Mouse (Mus musculus) thymus, postnatal 10 days (tissue): ENCODE measurements at regions not wholly inside any gene's neighbourhood (a gene's known extent, or its start where the extent isn't known, plus 50 kb on each side); places are given as distances from the start of the nearest gene placed in this dataset.
A peak's percentile ranks its signal among the peaks of the same experiment; 100 is the strongest.

Experiments used
- DNase-seq, 2 experiments: peaks; one replicate each; pipeline ENCODE4 v3.0.0; 2021; ENCODE audit warnings: low spot score in 2 of 2

DNA sequence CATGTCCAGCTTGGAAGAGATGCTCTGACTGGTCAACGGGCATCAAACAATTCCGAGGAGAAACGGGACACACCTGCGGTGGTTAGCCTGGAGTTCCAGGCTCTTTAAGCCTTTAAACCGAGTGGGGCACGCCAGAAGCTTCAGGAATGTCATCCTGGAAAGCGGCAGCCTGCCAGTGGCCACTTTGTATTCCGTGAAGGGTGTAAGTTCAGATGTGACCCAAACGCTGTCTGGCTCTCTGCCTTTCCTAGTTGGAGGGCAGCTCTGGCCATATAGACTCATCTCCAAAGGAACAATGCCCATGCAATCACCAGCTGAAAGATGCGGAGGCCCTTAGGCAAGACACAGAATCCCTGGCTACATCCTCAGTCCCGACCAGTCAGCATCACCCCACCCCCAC is 597.8 kb upstream of the Gm10131 start:
- no peak for DNase-seq

DNA sequence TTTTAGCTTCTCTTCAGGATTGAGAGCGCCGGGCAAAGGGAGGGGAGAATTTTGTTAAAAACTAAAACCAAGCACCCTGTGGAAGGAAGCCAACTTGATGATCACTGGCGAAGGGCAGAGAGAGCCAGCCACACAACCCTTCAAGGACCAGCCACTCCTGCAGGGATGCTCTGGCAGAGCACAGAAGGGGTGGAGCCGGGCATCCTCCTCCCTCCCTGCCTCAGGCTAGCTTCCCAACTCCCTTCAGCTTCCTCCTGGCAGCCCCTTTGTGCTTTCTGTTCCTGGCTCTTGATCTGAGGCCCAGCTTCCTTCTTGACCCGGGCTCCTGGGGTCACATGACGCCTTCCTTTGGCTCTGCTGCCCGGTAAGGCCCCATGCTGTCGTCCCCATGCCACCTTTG is 591.8 kb upstream of the Gm10131 start:
- DNase-seq, result no peak

DNA sequence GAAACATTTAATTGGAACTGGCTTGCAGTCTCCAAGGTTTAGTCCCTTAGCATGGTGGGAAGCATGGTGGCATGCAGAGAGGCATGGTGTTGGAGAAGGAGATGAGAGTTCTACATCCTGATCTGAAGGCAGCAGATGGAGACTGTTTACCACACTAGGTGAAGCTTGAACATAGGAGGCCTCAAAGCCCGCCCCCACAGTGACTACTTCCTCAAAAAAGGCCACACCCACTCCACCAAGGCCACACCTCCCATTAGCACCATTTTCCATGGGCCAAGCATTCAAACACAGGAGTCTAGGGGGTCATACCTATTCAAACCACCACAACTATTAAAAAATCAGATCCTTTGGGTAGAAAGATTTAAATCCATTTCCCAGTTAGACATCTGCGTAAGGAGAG is 591.3 kb upstream of the Gm10131 start:
- no peak for DNase-seq

DNA sequence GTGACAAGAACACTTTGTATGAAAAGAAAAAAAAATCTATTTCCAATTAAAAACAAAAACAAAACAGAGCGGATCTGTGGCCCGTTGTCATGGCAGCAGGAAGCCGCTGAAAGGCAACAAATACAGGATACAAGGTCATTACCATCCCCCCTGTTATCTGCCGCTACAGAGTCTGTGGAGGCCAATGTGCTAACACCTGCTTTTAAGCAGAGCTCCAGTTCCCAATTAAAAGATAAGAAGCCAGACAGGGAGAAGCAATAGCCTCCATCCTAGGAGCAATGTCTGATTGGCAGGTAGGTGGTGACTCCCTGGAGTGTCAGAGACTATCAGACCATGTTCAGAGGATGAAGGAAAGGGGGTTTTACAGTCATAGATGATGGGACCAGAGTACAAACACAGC is 587.5 kb upstream of the Gm10131 start:
- no peak for DNase-seq

DNA sequence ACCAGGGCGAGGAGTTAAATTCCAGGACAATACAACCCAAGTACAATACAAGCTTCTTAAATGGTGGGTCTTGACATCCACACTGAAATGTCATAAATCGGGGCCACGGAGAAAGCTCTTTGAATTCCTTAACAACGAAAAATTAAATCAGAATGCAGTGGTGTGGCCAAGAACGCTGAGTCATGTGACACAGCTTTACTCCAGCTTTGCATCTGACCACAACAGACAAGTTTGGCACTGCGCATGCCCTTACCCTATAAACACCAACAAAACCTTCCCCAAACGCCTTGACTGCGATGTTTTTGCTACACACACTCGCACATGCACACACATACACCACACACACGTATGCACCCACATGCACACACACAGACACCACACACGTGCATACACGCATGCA is 584.8 kb upstream of the Gm10131 start:
- no peak for DNase-seq

DNA sequence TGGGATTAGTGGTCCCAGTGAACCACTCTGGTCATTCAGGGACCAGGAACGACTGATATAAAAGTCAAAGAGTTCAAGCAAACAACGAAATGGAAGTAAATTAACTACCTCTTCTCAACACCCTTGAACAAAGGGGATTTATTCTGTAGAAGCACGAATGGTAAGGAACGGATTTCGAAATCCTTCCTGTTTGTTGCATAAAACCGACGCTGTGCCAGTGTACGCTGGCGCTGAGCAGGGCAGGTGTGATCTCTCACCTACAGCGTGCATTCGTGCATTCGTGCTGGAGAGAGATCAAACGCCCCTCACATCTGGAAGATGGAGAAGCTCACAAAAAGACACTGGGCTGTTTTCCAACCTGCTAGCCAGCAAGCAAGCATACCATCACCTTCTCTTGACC is 581.1 kb upstream of the Gm10131 start:
- DNase-seq, result no peak

DNA sequence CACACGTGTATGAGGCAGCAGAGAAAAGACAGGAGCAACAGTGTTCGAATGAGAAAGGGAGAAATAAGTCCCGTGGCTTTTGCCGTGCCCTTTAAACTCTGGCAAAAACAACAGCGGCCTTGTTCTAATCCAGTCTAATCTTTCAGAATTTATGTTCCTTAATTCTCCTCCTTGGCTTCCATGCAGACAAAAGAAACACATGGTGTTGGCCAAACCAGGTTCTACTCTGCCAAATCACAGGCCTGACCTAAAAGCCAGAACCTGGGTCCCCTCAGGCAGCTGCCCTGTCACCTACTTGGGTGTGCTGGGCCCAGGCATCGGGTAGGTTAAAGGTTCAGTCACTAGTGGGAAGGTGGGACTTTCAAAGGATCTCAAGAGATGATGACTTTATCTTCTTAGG is 580.2 kb upstream of the Gm10131 start:
- DNase-seq, result no peak

DNA sequence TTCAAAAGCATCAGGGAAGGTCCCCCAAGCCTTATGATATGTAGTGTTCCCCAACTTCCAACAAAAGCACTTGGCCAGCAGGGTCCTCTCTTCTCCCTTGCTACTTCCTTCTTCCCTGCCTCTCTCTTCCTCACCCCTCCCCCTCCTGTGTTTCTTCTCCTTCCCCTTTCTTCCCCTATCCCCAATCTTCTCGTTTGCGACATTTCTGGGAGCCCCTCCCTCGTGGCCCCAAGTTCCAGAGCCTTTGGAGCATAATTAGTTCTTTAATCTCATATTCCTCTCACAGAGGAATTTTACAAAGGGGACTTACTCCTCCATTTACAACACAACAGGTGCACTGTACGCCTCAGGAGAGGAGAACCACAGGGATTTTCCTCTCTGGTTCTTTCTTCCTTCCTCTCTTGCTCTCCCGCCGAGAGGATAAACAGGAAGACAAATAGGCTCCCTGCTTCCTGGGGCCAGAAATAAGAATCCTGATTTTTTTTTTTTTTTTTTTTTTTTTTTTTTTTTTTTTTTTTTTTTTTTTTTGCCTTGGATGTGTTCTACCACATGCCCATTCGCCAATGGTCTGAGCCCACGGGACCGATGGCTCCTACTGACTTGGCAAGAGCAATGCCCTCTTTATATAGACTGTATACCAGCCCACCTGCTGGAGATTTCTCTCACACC is 578.4 kb upstream of the Gm10131 start:
- no peak for DNase-seq

DNA sequence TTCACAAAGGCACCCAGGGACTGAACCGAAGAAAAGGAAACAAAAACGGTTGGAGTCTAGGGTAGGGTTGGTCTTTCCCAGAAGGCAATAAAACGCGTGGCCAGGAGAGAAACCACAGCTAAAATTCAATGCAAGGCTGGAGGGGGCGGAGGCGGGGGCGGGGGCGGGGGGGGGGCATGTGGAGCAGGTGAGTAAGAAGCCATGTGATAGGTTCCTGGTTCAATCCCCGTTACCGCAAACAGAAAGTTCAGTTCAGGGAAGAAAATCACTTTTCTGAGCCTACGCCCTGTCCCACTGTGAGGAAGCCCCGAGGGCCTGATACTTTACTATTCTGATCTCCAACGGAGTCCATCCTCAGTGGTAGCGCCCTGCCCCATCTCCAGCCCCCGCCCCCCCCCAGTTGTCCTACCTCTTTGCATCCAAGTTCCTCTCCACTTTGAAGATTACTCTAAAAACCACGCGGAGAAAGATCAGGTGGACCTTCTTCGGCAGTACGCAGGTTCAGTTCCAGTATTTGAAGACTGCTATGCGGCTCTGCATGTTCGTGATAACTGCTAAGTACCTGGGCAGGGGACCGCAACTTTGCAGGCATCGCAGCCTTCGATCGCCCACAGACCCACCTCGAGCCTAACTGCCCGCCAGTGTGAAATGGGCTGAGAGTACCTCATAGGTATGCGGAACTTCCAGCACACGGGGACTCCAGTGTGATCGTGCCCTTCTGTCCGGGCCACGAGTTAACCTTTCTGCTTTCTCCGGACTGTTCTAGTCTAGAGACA is 577.7 kb upstream of the Gm10131 start:
- DNase-seq, result peak in 1 of 2 experiments; percentile 8

DNA sequence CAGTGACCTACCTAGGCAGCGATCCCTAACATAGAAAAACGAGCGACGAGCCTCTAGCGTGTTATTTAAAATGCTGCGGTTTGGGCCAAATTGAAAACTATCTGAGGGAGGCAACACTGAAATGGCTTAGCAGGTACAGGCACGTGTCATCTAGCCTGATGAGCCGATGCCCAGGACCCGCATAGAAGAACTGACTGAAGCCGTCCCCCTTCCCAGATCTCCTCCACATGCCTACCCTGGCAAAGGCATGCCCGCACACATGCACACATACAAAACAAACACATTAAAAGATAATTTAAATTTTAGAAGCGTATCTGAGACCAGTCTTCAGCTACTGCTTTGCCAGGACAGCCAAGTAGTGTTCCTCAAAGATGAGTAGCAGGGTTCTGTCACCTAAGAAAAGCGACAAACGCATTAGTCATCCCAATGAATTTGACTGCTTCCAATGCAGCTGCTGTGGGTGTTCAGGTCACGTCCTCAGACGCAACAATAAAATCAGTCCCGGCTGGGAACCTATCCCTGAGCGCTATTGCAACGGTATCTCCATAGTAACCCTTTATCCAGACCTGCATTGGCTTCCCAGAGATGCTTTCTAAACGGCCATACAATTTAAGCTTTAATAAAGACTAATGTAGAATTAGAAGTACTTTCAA is 577.0 kb upstream of the Gm10131 start:
- no peak for DNase-seq

DNA sequence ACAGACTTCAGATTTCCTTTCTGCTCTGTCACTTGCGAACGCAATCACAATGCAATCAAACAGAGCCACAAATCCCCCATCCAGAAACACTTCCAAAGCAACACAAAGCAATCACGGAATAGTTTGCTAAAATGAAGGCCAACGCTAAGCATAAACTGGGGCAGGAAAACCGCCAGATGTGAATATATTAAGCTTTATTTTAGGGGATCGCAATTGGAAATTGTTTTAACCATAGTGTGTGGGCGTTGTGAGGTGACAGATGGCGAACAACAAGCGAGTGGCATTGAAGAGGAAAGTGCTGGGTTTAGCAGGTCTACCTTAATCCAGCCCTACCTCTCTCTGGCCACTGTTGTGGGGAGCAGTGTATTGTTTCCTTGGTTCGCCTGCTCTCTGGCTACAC is 574.8 kb upstream of the Gm10131 start:
- no peak for DNase-seq

DNA sequence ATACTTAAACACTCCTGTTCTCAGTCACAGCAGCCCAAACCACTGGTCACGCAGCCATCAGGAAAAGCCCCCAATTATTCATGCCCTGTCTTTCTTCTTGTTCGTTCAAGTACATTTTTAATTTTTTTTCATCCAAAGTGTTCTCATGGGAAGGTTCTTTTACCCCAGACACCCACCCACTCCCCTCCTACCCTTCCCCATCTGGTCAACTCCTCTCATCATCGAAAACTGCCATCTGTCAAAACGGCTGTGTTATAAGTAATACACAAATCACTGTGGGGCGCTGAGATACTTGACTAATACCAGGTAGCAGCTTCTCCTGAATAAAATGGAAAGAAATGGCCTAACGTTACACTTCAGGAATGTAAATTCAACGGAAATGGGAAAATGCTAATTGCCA is 573.1 kb upstream of the Gm10131 start:
- DNase-seq, result no peak

DNA sequence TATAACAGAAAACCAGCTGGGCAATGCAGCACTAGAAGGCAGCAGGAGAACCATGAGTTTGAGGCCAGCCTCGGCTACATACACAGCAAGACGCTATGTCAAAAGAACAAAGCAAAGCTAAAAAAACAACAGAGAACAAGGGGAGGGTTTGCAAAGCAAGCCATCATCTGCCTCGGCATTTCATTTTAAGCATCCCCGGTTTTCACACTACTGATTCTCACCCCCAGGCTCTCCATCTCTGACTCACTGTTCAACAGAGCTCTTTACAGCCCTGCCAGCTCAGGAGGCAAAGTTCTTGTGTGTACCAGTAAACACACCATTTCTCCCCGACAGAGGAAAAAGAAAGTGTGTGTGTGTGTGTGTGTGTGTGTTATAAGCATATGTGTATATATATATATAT is 571.6 kb upstream of the Gm10131 start:
- DNase-seq, result no peak

DNA sequence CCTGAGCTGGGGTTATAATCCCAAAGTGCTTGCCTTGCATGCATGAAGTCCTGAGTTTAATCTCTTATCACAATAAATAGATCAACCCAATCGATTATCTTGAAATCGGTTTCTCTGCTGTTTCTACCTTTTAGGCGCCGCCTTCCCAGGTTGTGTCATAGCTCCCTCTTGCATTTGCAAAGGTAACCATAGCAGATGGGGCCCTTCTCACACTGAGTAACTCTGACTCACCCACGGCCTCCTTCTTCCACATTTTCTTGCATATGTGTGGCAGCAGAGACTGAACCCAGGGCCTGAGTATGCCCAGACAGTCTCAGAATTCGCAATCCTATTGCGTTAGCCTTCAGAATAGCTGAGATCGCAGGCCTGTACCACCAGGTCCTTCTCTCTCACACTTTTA is 570.7 kb upstream of the Gm10131 start:
- DNase-seq, result no peak

DNA sequence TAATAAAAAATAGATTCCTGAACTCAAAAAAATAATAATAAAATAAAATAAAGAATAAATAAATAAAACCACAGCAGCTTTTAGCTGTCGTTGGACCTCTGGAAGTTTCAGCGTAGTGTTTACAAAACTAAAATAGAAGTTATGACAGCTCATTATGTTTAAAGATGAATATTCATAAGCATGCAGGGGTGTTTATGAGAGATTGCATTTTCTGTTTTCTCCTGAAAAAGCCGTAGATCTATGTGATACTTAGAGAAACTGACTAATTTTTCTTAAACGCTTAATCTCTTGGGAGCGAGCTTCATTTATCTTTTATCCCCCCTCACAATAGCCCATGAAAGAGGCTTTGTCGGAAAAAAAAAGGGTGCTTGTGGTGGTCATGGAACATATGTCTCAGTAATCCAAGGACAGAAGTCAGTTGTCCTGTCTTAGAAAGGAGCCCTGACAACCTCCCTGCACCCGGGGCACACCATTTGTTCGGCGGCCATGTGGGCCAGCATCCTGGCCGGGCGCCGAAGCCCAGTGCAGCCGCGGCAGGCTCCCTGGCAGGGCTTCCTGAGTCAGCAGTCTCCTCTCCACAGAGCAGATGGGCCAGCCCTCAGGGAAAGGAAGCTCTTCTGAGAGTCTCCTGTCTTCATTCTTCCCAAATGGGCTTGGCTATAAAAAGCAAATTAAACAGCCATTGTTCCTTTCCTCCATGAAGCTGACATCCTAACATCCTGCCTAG is 568.2 kb upstream of the Gm10131 start:
- DNase-seq, result no peak

DNA sequence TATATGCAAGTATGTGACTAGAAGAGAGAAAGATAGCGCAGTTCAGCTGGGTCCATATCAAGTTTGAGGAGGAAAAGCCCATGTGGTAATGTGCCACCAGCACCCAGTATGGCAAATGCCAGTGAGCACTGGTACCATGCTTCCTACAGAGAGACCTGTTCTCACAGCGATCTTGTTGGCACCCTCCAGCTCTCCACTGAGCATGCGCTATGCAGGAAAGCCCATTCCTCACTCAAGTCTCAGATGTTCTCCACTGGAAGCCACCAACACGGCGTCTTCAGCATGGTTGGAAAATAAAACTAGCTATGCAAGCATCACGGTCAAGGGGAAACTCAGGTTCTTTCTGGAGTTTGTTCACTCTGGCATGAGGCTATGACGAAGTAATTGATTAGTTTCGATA is 567.3 kb upstream of the Gm10131 start:
- no peak for DNase-seq

DNA sequence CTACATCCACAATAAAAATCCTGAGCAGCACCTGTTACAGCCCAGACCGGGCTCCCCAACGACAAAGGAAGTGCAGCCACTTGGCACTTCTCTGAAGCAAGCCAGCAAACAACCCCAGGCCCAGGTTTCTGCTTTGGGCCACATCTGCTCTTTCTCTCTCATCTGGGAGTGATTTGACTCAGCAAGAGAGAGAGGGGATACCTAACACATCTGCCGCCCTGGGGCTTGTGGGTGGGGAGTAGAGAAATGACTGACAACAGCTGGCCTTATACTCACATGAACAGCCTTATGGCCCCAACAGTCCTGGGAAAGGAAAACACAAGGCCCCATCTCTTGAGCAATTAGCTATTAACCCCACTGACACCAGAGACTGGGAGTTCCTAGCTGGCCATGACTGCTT is 560.2 kb upstream of the Gm10131 start:
- peak; percentile 77 to 80 for DNase-seq

DNA sequence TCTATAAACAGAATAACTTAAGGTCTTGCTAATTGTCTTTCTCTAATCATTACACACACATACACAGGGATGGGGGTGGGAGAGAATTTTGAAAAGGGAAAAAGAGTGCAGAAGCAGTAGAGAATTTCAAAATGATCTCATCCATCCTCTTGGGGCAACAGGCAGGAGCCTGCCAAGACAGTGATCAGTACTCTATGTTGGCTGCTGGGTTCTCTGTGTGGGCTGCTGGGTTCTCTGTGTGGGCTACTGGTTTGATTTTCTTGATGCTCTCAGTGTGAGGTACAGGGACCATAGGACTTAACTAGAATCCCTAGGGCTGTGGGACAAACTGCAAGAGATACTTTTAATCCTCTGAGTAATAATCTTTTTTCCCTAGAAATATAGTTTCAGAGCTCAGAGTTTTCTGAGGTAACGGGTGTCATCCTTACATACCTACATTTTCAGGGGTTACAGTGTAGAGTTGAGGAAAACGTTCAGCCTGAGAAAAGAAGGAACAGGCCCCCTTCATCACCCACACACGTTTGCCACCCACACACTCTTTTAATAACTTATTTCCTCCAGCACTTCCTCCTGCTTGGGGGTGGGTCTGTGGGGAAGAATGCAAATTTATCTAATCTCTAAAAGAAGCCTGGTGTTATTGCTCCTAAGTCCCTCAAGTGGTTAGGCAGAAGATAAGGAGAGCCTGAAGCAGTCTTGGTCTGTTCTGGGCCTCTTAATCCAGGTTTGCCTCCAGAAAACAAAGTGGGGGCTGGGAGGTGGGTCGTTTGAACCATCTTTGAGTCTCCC is 559.6 kb upstream of the Gm10131 start:
- DNase-seq, result no peak

DNA sequence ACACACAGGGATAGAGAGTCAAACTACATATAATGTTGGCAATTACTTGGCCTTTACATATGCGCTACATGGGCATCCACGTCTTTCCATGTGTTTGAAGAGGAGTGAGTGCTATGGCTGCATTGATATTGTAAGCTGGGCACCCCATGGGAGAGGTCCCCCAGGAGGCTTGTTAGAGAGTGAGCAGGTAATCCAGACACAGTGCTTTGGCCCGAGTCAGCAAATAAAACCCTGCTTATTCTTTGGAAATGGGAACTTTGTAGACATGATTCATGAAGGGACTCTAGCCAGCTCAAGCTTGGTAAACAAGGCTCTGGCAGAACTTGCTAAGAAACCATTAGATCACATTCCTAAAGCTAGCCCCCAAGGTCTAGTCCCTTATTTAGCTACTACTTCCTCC is 557.6 kb upstream of the Gm10131 start:
- DNase-seq, result no peak

DNA sequence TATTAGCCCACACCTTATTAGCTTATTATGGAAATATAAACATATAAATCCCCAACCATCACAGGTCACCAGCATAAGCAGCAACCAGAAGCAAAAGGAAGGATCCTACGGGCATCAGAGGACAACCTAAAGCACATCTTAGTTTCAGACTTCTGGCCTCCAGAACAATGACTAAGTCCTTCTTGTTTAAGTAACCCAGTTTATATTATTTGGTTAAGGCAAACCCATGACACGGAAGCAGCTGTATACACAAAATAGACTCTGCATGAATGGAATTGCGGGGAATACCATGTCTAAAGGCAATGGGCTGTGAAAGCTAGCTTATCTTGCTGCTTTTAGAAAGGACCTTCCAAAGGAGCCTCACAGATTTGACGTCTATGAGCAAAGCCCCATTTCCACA is 552.9 kb upstream of the Gm10131 start:
- DNase-seq, result no peak

DNA sequence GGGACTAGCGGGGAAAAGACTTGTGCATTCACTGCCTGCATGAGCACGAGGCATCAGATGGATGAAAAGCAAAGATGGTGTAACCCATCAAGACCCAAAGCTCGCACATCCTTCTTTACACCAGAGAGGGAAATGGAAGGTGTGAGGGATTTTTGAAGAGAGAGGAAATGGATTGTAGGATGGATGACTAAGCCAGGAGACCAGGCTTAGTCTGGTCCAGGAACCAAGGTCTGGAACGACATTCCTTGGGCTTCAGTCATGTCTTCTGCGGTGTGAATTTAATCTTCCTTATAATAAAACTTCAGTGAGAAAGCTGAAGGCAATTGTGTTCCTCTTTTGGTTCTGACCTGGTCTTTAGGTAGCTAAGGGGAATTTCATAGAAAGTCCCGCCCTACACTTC is 551.0 kb upstream of the Gm10131 start:
- DNase-seq, result no peak

DNA sequence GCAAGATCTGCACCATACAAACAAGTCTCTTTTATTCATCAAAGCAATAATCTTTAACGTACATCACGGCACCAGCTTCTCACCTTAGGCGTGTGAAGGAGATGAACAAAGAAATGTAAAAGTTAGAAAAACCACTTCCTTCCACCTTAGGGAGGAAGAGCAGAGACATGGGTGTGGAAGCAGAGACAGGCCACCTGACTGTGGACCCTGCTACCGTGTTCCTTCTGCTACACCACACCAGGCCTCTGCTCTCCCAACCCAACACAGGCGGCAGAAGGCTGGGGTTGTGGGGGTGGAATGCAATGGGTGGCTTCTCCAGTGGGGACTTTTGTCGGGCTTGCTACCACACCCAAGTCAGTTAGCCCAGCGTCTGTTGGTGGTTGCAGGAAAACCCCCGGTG is 540.2 kb upstream of the Gm10131 start:
- peak; percentile 48 to 62 for DNase-seq
